Mouse (Mus musculus): ENCODE results near the gene Nid1. TPM values are rescaled to one million over a fixed set of nuclear protein-coding genes. Genes with fewer than 3 reads are reported as not detected.

Nid1 gene
- total RNA-seq, 1 experiment from 2014 or later = not detected

- ATAC-seq (replicated peaks; ENCODE audit: low read depth, poor library complexity, severe bottlenecking) = no peak
Observed at GRCm38 (mm10) chr13:13484883-13485282, 47.5 kb downstream of the Nid1 start.

GRCm38 (mm10) chr13:13485682-13486081 is 48.3 kb downstream of the Nid1 start:
- no peak for ATAC-seq (replicated peaks; ENCODE audit: low read depth, poor library complexity, severe bottlenecking)

- ATAC-seq (replicated peaks; ENCODE audit: low read depth, poor library complexity, severe bottlenecking) = no peak
Observed at GRCm38 (mm10) chr13:13487851-13488250, 50.5 kb downstream of the Nid1 start.

GRCm38 (mm10) chr13:13489861-13490260 is 52.5 kb downstream of the Nid1 start:
- no peak for ATAC-seq (replicated peaks; ENCODE audit: low read depth, poor library complexity, severe bottlenecking)

GRCm38 (mm10) chr13:13492151-13492550 is 54.8 kb downstream of the Nid1 start:
- no peak for ATAC-seq (replicated peaks; ENCODE audit: low read depth, poor library complexity, severe bottlenecking)

GRCm38 (mm10) chr13:13493517-13493916 is 56.2 kb downstream of the Nid1 start:
- no peak for ATAC-seq (replicated peaks; ENCODE audit: low read depth, poor library complexity, severe bottlenecking)

GRCm38 (mm10) chr13:13498022-13498421 is 60.7 kb downstream of the Nid1 start:
- ATAC-seq (replicated peaks; ENCODE audit: low read depth, poor library complexity, severe bottlenecking) = no peak

GRCm38 (mm10) chr13:13502406-13502805 is 65.1 kb downstream of the Nid1 start:
- no peak for ATAC-seq (replicated peaks; ENCODE audit: low read depth, poor library complexity, severe bottlenecking)

- no peak for ATAC-seq (replicated peaks; ENCODE audit: low read depth, poor library complexity, severe bottlenecking)
Observed at GRCm38 (mm10) chr13:13503695-13504386, 66.5 kb downstream of the Nid1 start.

GRCm38 (mm10) chr13:13505063-13505462 is 67.7 kb downstream of the Nid1 start:
- no peak for ATAC-seq (replicated peaks; ENCODE audit: low read depth, poor library complexity, severe bottlenecking)

GRCm38 (mm10) chr13:13506556-13506955 is 69.2 kb downstream of the Nid1 start:
- no peak for ATAC-seq (replicated peaks; ENCODE audit: low read depth, poor library complexity, severe bottlenecking)

- ATAC-seq (replicated peaks; ENCODE audit: low read depth, poor library complexity, severe bottlenecking) = no peak
Observed at GRCm38 (mm10) chr13:13514861-13515260, 77.5 kb downstream of the Nid1 start.

- ATAC-seq (replicated peaks; ENCODE audit: low read depth, poor library complexity, severe bottlenecking) = peak; percentile 88
Observed at GRCm38 (mm10) chr13:13516376-13517225, 79.2 kb downstream of the Nid1 start.

- ATAC-seq (replicated peaks; ENCODE audit: low read depth, poor library complexity, severe bottlenecking) = peak; percentile 49
Observed at GRCm38 (mm10) chr13:13518114-13518513, 80.8 kb downstream of the Nid1 start.

- ATAC-seq (replicated peaks; ENCODE audit: low read depth, poor library complexity, severe bottlenecking) = no peak
Observed at GRCm38 (mm10) chr13:13520436-13520835, 83.1 kb downstream of the Nid1 start.

- peak; percentile 72 for ATAC-seq (replicated peaks; ENCODE audit: low read depth, poor library complexity, severe bottlenecking)
Observed at GRCm38 (mm10) chr13:13523625-13524584, 86.6 kb downstream of the Nid1 start.

- ATAC-seq (replicated peaks; ENCODE audit: low read depth, poor library complexity, severe bottlenecking) = no peak
Observed at GRCm38 (mm10) chr13:13525205-13525604, 87.9 kb downstream of the Nid1 start.

- ATAC-seq (replicated peaks; ENCODE audit: low read depth, poor library complexity, severe bottlenecking) = peak; percentile 22
Observed at GRCm38 (mm10) chr13:13525877-13526276, 88.5 kb downstream of the Nid1 start.

GRCm38 (mm10) chr13:13529115-13529542 is 91.8 kb downstream of the Nid1 start:
- ATAC-seq (replicated peaks; ENCODE audit: low read depth, poor library complexity, severe bottlenecking) = peak; percentile 77

- ATAC-seq (replicated peaks; ENCODE audit: low read depth, poor library complexity, severe bottlenecking) = no peak
Observed at GRCm38 (mm10) chr13:13530913-13531312, 93.6 kb downstream of the Nid1 start.

Data from common myeloid progenitor, adult 5-6 weeks (primary cell).